Mouse (Mus musculus) monocyte, adult 59 days (primary cell): Measurements from ENCODE around the gene Srebf2. TPM values are rescaled to one million over a fixed set of nuclear protein-coding genes. Genes with fewer than 3 reads are reported as not detected.

Experiments used
- total RNA-seq, 2 experiments: library from RNA; stranded (reverse); gene quantifications; one replicate each; pipeline ENCODE4 v1.2.4; 2023

Srebf2 gene
- total RNA-seq, result 100 to 1,000 TPM; 136 to 148 TPM

GRCm38 (mm10) chr15:82146770-82147610, at the start of gene Srebf2:
Gene Srebf2 (plus strand): TSS chr15:82147181.

DNA sequence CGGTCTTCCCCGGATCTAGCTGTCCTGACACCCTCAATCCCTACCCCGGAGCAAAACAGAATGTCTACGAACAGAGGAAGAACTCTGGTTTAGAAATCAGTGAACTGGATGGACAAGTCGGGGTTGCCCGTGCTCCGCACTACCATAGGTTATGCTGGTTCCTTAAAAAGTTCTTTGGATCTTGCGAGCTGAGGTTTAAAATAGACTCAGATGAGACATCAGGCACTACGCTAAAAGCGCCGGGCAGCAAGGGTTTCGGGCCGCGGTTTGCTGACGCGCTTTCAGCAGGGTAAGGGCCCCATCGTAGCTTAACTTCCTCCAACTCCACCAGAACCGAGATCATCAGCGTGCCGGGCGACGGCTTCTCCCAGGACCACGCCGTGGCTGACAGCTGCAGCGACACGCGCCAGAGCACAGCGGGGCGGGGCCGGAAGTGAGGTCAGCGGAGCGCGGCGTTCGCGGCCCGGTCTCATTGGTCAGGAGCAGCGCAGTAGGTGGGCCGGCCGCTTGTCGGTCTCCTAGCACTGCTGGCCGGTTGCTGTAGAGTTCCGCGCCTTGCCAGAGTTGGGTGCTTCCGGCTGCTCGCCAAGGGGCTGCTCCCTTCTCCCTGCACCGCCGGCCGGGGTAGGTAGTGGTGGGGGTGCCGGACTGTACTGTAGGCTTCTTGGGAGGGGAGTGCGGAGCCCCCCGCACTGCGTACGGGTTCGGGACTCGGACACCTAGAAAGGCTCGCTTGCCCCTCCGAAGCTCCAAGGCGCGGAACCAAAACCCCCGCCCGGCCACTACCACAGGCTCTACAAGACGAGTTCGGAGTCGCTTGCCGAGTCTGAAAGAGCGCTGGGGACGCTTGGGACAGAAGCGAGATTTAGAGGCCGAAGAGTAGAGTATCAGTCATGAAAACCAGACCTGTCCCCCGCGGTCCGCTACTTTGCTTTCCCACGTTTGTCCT, 19.3 kb upstream of the Srebf2 start, which contains the start of gene Ccdc134:
Ccdc134 (plus strand) TSS at position 497 of the 949 bp plus-strand sequence.

GRCm38 (mm10) chr15:82212752-82213063, 65.7 kb downstream of the Srebf2 start, which contains the start of gene Shisa8:
Gene Shisa8 (minus strand): TSS chr15:82212815.

DNA sequence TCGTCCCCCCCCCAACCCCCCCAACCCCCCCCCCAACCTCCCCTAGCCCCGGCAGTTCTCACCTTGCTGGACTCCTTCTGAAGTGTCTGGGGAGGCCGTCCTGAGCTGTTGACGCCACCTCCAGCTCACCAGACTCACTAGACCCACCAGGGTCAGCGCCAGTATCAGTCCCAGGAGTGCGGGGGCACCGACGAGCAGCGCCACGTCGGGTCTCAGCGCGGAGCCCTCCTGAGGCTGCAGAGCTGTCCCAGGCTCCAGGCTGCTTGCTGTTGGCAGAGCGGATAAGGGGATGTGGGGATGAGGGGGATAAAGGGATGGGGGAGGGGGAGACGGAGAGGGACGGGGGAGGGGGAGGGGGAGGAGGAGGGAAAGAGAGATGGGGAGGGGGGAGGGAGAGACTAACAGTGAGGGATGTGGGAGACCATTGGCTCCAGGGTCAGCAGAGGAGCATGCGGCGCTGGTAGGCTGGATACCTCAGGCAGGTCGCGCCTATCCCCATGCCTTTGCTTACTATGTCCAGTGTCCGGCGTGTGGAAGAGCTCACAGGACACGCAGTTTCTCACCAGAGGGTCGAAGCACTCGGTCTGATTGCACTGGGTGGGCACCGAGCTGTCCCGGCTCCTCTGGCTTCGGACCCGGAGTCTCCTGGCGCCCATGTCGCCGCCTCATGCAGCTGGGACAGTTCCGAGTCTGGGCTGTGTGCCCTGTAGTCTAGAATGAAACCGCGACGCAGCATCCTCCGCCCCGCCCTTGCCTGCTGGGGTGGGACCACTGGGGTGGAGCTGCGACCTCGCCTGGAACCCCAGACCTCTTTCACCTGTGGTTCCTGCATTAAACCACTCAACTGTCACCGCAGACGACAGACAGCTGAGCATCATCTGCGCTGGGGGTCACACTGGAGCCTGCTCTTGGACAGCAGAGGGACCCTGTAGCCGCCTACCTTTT, 76.9 kb downstream of the Srebf2 start, which contains the start of gene Tnfrsf13c:
Tnfrsf13c (minus strand) TSS at position 713 of the 945 bp plus-strand sequence.

GRCm38 (mm10) chr15:82244115-82244804, 97.3 kb downstream of the Srebf2 start, which contains the start of gene Cenpm:
Gene Cenpm (minus strand): TSS chr15:82244748.

GRCm38 (mm10) chr15:82252097-82252496, 105.1 kb downstream of the Srebf2 start, which contains the start of gene 1500009C09Rik:
Gene 1500009C09Rik (plus strand): TSS chr15:82252397.

Other genes with a start within 250 kb of the Srebf2 start
- gene Polr3h, start 220.9 kb upstream of the Srebf2 start, total RNA-seq, result 1 to 10 TPM; 5.0 to 8.0 TPM
- gene Csdc2, start 210.4 kb upstream of the Srebf2 start, total RNA-seq, result not detected
- gene Pmm1, start 186.3 kb upstream of the Srebf2 start, total RNA-seq, result 10 to 100 TPM; 37.6 to 45.7 TPM
- gene 1700029P11Rik, start 166.6 kb upstream of the Srebf2 start, total RNA-seq, result not detected
- gene Xrcc6, start 159.3 kb upstream of the Srebf2 start, total RNA-seq, result 10 to 100 TPM; 15.2 to 17.3 TPM
- 10 to 100 TPM; 21.4 to 23.3 TPM for gene Desi1, start 113.3 kb upstream of the Srebf2 start, total RNA-seq
- 10 to 100 TPM; 57.6 to 72.4 TPM for gene Snu13, start 99.6 kb upstream of the Srebf2 start, total RNA-seq
- not detected for gene 4930407I10Rik, start 88.0 kb upstream of the Srebf2 start, total RNA-seq
- gene Mei1, start 77.2 kb upstream of the Srebf2 start, total RNA-seq, result not detected
- 10 to 100 TPM; 29.5 to 50.0 TPM for gene Ccdc134, start 19.3 kb upstream of the Srebf2 start, total RNA-seq
- not detected for gene Shisa8, start 65.6 kb downstream of the Srebf2 start, total RNA-seq
- gene Tnfrsf13c, start 77.2 kb downstream of the Srebf2 start, total RNA-seq, result 1 to 10 TPM; 1.2 to 1.8 TPM
- 1 to 10 TPM in 1 of 2 experiments, not detected in 1; 2.2 TPM for gene Cenpm, start 97.6 kb downstream of the Srebf2 start, total RNA-seq
- gene 1500009C09Rik, start 105.2 kb downstream of the Srebf2 start, total RNA-seq, result not detected
- under 1 TPM in 1 of 2 experiments, not detected in 1; 0.43 TPM for gene Sept3, start 127.7 kb downstream of the Srebf2 start, total RNA-seq
- not detected for gene Wbp2nl, start 151.8 kb downstream of the Srebf2 start, total RNA-seq
- 100 to 1,000 TPM; 243 to 249 TPM for gene Naga, start 191.7 kb downstream of the Srebf2 start, total RNA-seq
- gene Pheta2, start 191.8 kb downstream of the Srebf2 start, total RNA-seq, result 1 to 10 TPM; 2.3 to 3.2 TPM
- 100 to 1,000 TPM; 114 TPM for gene Smdt1, start 191.8 kb downstream of the Srebf2 start, total RNA-seq
- gene Ndufa6, start 207.1 kb downstream of the Srebf2 start, total RNA-seq, result 100 to 1,000 TPM; 142 to 143 TPM
- gene Cyp2d22, start 233.1 kb downstream of the Srebf2 start, total RNA-seq, result 1 to 10 TPM; 1.6 to 3.1 TPM
- not detected for gene Cyp2d11, start 246.8 kb downstream of the Srebf2 start, total RNA-seq